17 mouse cellular contexts compared by ENCODE assay signal in genomic region chr8:47544094-47544493, GRCm38 (mm10).
"Had no signal": no experiment of that assay in that cellular context is flagged by ENCODE, and none has a peak within 500 bp of the region (broad histone marks: within the 10 kb centered on the region; RNA-seq: fewer than 3 reads in every experiment).

No protein-coding gene starts in this region.

- H3K4me3 ChIP-seq: kidney, embryonic 15.5 days; left cerebral cortex, adult 2 months; liver, embryonic 13.5 days; stomach, embryonic 15.5 days had no signal

- H3K4me2 ChIP-seq: kidney, embryonic 15.5 days; liver, embryonic 13.5 days; midbrain, embryonic 11.5 days; stomach, embryonic 15.5 days had no signal

- H3K9me3 ChIP-seq: kidney, embryonic 15.5 days; liver, embryonic 13.5 days; stomach, embryonic 15.5 days had no signal

- ATAC-seq: intestine, postnatal 0 days had no signal

- H3K27me3 ChIP-seq: kidney, embryonic 15.5 days; liver, embryonic 13.5 days; stomach, embryonic 15.5 days had no signal

- H3K9ac ChIP-seq: kidney, embryonic 15.5 days; liver, embryonic 13.5 days; stomach, embryonic 15.5 days had no signal

- DNase-seq: kidney, adult 2 months; kidney, postnatal 10 days; kidney, postnatal 36 days; layer of hippocampus, postnatal 36 days; liver, embryonic 13.5 days; lung, adult 2 months; lung, postnatal 14 days; lung, postnatal 4 days; midbrain, embryonic 14.5 days; retina, postnatal 1 day; right cerebral cortex, postnatal 25 days; spleen, adult 18-20 months had no signal

- H3K27ac ChIP-seq: kidney, embryonic 15.5 days; left cerebral cortex, adult 2 months; liver, embryonic 13.5 days; stomach, embryonic 15.5 days had no signal

- H3K4me1 ChIP-seq: kidney, embryonic 15.5 days; liver, embryonic 13.5 days; stomach, embryonic 15.5 days had no signal
